14 mouse cellular contexts compared by ENCODE assay signal in the genomic region with DNA sequence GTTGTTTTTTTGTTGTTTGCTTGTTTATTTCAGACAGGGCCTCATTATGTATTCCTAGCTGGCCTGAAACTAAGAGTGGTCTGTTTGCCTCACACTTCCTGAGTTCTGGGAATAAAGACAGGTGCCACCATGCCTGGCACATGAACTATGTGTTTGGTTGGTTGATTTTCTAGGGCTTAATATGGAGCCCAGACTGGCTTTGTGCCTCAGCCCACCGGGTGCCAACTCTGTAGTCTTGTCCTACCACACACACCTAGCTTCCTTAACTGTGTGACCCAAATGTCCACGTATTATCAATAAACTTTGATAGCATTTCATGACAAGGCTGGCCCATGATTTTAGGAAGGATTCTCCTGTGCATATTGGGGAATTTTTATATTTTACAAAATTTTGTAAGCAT.
"Had no signal": no experiment of that assay in that cellular context is flagged by ENCODE, and none has a peak within 500 bp of the region (broad histone marks: within the 10 kb centered on the region; RNA-seq: fewer than 3 reads in every experiment).

No protein-coding gene starts in this region.

- H3K27me3 ChIP-seq: limb, embryonic 13.5 days; liver, embryonic 15.5 days; megakaryocyte, embryonic 14.5 days; midbrain, embryonic 12.5 days had no signal

- ATAC-seq: lung, postnatal 0 days had no signal

- H3K4me2 ChIP-seq: limb, embryonic 13.5 days; liver, embryonic 15.5 days; midbrain, embryonic 12.5 days had no signal

- H3K9ac ChIP-seq: limb, embryonic 13.5 days; liver, embryonic 15.5 days; midbrain, embryonic 12.5 days had no signal

- H3K4me1 ChIP-seq: limb, embryonic 13.5 days; liver, embryonic 15.5 days; midbrain, embryonic 12.5 days had no signal

- H3K27ac ChIP-seq: kidney, postnatal 0 days; limb, embryonic 13.5 days; liver, embryonic 15.5 days; midbrain, embryonic 12.5 days; stomach, postnatal 0 days had no signal

- DNase-seq: kidney, adult 11 months; kidney, adult 9 months; kidney, postnatal 36 days; lung, adult 2 months; lung, postnatal 4 days; right cerebral cortex, postnatal 25 days; thymus, postnatal 4 days had no signal

- H3K9me3 ChIP-seq: limb, embryonic 13.5 days; liver, embryonic 15.5 days; megakaryocyte, embryonic 14.5 days; midbrain, embryonic 12.5 days had no signal

- H3K4me3 ChIP-seq: limb, embryonic 13.5 days; liver, embryonic 15.5 days; midbrain, embryonic 12.5 days had no signal

- H3K36me3 ChIP-seq: limb, embryonic 13.5 days; liver, embryonic 15.5 days; midbrain, embryonic 12.5 days had no signal
